Mouse (Mus musculus): ENCODE results near the gene Csrp1. TPM values are rescaled to one million over a fixed set of nuclear protein-coding genes. Genes with fewer than 3 reads are reported as not detected.

The Csrp1 gene
- total RNA-seq, 4 experiments from 2014 or later = 242 to 284 (median 250) TPM

GRCm38 (mm10) chr1:135698046-135698445, 21.8 kb upstream of the Csrp1 start:
- no peak for DNase-seq (ENCODE audit: low spot score in 2 of 2)

- no peak for DNase-seq (ENCODE audit: low spot score in 2 of 2)
Observed at GRCm38 (mm10) chr1:135698451-135698921, 21.4 kb upstream of the Csrp1 start.

GRCm38 (mm10) chr1:135698996-135699705, 20.7 kb upstream of the Csrp1 start:
- peak; percentile 51 to 69 for DNase-seq (ENCODE audit: low spot score in 2 of 2)

GRCm38 (mm10) chr1:135699892-135700291, 20.0 kb upstream of the Csrp1 start:
- DNase-seq (ENCODE audit: low spot score in 2 of 2) = no peak

- DNase-seq (ENCODE audit: low spot score in 2 of 2) = peak in 1 of 2 experiments; percentile 79
Observed at GRCm38 (mm10) chr1:135700605-135701004, 19.3 kb upstream of the Csrp1 start.

- no peak for DNase-seq (ENCODE audit: low spot score in 2 of 2)
Observed at GRCm38 (mm10) chr1:135701314-135701713, 18.5 kb upstream of the Csrp1 start.

- DNase-seq (ENCODE audit: low spot score in 2 of 2) = no peak
Observed at GRCm38 (mm10) chr1:135702722-135703121, 17.1 kb upstream of the Csrp1 start.

GRCm38 (mm10) chr1:135704317-135704821, 15.5 kb upstream of the Csrp1 start:
- DNase-seq (ENCODE audit: low spot score in 2 of 2) = no peak

GRCm38 (mm10) chr1:135708369-135708768, 11.5 kb upstream of the Csrp1 start:
- no peak for DNase-seq (ENCODE audit: low spot score in 2 of 2)

GRCm38 (mm10) chr1:135711126-135711525, 8.7 kb upstream of the Csrp1 start:
- no peak for DNase-seq (ENCODE audit: low spot score in 2 of 2)

- no peak for DNase-seq (ENCODE audit: low spot score in 2 of 2)
Observed at GRCm38 (mm10) chr1:135714028-135714815, 5.6 kb upstream of the Csrp1 start.

GRCm38 (mm10) chr1:135714901-135715609, 4.8 kb upstream of the Csrp1 start:
- DNase-seq (ENCODE audit: low spot score in 2 of 2) = no peak

GRCm38 (mm10) chr1:135719486-135719885, 375 bp upstream of the Csrp1 start:
- peak in 1 of 2 experiments; percentile 71 for DNase-seq (ENCODE audit: low spot score in 2 of 2)

GRCm38 (mm10) chr1:135723016-135723415, 3.2 kb downstream of the Csrp1 start:
- no peak for DNase-seq (ENCODE audit: low spot score in 2 of 2)

- DNase-seq (ENCODE audit: low spot score in 2 of 2) = no peak
Observed at GRCm38 (mm10) chr1:135724134-135724533, 4.3 kb downstream of the Csrp1 start.

GRCm38 (mm10) chr1:135725324-135725723, 5.5 kb downstream of the Csrp1 start:
- no peak for DNase-seq (ENCODE audit: low spot score in 2 of 2)

GRCm38 (mm10) chr1:135725936-135726335, 6.1 kb downstream of the Csrp1 start:
- DNase-seq (ENCODE audit: low spot score in 2 of 2) = no peak

- peak; percentile 84 for DNase-seq (ENCODE audit: low spot score in 2 of 2)
Observed at GRCm38 (mm10) chr1:135728631-135729366, 8.9 kb downstream of the Csrp1 start.

GRCm38 (mm10) chr1:135729367-135729713, 9.5 kb downstream of the Csrp1 start:
- peak; percentile 46 to 71 for DNase-seq (ENCODE audit: low spot score in 2 of 2)

- no peak for DNase-seq (ENCODE audit: low spot score in 2 of 2)
Observed at GRCm38 (mm10) chr1:135729821-135730220, 10.0 kb downstream of the Csrp1 start.

- no peak for DNase-seq (ENCODE audit: low spot score in 2 of 2)
Observed at GRCm38 (mm10) chr1:135730296-135730695, 10.4 kb downstream of the Csrp1 start.
